Mouse (Mus musculus) NIH3T3 (cell line): Measurements from ENCODE around the gene Runx1.

Experiments
- DNase-seq: peaks from one replicate; pipeline ENCODE4 v3.0.0-alpha.2; 2012; ENCODE audit warnings: low read depth

Runx1 gene

DNA sequence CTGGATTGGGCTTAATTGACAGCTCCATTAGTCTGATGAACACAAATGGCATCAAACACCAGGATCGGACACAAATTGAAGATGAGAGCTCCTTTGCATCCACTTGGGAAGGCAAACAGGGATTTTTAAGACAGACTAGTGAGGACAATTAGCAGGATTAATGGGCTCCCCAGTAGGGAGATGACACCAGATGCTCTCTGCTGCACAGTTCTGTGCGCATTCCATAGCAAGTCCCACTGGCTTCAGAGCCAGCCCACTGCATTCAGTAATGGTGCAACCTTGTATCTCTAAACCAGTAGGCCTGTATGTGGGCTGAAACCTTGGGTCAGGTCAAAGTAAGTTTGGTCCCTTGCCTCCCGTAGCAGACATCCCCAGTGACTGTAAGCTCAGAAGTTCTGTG, 80.7 kb downstream of the Runx1 start:
- no peak for DNase-seq

DNA sequence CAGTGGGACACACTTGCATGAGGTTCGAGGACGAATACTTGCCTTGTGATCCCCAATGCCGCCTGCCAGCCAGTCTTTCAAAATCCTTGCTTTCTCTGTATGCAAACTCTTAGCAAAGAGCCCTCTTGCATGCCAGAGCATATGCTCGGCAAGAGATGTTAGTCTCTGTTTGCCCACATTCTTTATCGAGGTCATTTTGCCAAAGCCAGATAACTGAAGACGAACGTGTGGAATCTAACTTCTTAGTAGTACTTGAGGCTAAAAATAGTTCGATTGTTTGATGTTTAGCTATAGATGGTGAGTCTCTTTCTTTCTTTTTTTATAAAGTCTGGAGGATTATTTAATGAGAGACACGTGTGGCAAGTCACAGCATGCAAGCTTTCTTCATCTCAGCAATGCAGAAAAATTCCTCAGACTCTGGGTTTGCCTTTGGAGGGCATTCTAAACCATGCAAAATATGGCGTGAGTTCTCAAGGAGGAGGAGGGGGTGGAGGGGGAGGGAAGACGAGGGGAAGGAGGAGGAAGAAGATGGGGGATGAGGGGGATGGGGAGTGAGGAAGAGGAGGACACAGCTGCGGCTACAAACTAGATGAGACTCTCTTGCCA, 81.7 kb downstream of the Runx1 start:
- peak; percentile 58 for DNase-seq

DNA sequence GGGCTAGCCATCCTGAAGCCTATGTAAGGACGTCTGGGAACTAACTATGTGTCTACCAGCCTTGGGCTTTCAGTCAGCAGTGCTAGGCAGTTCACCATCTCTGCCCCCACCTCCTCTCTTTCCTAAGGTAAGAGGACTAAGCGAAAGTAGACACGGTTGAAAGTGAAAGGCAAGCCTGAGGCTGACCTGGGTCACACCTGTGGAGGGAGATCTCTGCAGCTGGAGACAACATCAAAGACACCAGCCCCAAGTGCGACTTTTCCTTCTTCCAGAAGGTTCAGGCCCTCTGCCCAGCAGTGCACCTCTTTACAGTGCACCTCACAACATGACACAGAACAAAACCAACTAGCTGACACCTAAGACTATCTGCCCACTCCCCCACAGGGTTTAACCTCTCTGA, 82.2 kb downstream of the Runx1 start:
- no peak for DNase-seq

DNA sequence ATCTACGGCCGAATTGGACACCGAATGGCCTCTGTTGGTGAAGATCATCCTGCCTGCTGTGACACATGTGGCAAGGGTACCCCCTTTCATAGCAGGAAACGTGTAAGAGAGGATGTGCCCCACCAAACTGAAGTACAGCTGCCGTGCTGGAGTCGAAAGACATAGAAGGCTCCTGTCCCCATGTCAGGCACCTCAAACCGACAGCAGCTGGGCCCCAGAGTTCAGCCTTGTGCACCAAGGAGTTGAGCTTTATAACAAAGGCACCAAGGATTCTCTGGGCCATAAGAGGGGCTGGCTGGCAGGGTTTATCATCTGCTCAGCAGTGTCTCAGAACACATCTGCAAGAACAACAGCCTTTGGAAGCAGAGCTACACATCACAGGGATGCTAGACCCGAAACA, 84.6 kb downstream of the Runx1 start:
- DNase-seq, result no peak

DNA sequence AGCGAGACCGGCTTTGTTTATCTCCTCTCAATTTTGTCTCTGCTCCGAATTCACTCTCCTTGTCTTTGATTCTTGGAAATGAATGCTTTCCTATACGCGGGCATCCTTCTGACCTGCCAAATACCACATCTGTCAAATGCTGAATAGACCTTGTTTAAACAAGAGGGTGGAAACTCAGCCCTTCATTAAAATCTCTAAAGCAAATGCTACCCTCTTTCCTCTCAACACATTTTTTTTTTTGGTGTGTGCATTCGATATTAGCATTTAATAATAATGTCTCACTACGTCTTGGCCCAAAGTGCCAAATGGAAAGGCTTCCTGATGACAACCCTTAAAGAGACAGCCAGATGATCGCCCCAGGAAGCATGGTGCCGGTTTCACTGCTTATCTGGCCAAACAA, 85.4 kb downstream of the Runx1 start:
- DNase-seq, result no peak

DNA sequence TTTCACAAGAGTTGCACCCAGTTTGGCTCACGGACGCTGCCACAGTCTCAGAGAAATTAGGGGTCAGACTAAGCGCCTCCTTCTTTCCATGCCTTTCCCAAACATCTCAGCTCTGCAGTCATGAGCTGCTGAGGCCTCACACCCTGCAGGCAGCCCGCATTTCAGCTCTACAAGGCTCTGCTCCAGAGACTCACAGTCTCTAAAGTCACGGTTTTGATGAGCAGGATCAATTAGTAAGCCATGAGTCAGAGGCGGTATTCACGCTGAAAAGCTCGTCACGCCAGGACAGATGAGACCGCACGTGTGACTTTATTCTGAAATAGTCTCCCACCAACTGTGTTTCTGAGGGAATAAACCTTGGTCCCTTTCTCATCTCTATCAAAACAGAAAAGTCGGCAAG, 86.0 kb downstream of the Runx1 start:
- DNase-seq, result no peak

DNA sequence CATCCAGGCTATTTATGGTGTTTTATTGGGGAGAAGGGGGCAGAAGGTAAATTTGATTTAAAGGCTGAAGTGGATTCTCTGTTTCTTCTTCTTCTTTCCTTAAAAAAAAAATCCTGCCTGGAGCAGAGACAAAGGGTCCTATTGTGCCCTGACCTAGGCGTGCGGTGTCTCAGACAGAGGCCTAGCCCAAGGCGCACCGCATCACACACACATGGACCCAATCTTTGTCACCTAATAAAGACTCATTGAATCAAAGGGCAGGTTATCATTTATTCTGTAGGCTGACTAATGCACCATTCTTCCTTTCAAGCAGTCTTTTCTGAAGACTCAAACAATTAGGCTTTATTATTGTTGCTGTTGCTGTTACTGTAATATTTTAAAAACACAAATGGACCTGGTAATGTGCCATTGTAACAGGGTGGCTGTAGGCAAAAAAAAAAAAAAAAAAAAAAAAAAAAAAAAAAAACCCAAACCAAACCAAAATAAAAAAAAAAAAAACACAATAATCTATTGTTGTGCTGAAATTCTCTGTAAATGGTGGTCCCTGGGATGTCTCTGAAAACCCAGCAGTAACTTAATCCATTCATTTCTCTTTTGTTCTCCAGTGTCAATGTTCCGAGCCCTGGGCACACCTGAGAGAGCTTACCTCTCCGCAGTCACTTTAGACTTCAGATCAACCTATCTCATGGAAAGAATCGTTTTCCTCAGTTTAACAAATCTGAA, 86.7 kb downstream of the Runx1 start:
- no peak for DNase-seq

DNA sequence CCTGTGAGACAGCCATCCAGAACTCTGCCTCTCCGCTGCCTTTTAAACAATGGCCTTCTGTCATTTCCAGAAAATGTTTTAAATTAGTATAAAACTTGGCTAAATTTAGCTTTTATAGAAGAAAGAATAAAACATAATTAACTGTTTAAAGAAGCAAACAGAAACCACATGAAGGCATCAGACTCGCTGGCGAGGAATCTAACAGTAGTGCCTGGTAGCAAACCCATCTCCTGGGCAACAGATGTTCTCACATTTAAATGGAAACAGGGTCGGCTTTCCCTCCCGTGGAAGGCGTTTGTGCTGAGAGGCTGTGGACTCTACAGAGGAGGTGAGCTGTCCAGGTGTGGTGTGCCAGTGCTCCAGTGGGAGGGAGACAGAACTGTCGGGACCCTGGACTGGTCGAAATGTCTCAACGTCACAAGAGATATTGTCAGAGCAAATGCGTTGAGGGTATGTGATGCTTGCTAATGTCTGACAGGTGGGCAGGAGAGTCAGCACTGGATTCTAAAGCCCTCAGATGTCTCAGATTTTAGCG, 87.4 kb downstream of the Runx1 start:
- DNase-seq, result no peak

DNA sequence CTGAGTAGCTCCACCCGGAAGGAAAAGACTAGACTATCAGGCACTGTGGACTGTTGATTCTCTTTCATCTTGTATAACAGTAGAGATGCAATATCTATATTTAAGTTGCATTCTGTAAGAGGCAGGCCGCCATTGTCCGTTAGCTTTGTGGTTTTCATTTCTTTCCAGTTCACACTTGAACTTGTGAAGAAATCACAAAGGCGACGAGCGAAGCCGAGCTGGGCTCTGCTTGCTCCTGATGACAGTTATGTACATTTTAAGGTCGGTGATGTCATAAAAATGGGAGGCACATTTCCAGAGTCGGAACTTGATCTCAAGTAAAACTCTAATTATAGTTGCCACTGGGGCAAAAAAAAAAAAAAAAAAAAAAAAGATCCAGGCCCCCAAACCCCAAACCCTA, 99.1 kb downstream of the Runx1 start:
- DNase-seq, result no peak

DNA sequence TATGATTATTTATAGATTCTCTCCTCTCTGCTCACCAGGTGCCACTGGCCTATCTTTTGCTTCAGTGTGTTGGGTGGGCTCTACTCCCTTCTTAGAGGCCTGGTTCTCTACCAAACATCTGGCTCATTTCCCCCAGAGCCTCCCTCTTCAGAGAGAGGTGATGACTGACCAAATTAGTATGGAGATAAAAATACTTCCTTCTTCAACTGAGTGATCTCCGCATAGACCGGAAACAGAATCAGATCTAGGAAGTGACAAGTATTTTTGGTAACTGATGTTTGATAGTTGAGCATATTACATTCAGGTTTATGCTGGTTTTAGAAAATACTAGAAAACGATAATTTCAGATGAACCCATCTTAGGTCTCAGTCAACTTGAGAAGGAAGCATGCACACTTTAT, 101.4 kb downstream of the Runx1 start:
- no peak for DNase-seq

DNA sequence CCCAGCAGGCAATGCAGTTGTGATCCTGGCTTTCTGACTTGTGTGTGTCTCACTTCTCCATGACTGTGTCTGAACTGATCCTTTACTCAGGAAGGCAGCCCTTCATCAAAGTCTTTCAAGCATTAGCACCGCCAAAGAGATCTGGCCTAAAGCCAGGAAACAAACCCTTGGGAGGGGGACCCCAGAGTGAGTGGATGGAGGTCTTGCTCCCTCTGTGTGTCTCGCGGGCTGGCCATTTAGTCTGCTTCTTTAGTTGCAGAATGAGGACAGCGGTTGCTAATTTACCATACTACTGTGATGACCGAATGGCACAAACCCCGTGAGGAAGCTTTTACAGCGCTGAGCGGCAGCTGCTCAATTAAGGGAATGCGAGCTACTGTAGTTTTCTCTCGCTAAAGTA, 105.3 kb downstream of the Runx1 start:
- DNase-seq, result no peak

DNA sequence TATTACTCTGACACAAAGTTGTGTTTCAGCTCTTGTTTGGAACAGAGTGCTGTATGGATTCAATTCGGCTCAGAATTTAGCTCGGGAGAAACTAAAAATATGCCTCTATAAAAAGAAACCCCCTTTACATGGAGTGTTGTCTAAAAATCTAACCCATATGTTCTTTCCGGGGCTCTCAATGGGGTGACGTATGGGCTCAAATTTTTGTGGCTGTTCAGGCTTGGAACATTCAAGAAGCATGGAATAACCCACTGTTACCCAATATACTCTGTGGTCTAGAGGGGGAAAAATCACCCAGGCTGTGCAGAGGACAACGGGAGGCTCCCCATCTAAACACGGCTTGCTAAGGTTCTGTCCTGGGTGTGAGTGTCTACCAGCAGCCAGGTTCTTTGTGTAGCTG, 106.2 kb downstream of the Runx1 start:
- no peak for DNase-seq

DNA sequence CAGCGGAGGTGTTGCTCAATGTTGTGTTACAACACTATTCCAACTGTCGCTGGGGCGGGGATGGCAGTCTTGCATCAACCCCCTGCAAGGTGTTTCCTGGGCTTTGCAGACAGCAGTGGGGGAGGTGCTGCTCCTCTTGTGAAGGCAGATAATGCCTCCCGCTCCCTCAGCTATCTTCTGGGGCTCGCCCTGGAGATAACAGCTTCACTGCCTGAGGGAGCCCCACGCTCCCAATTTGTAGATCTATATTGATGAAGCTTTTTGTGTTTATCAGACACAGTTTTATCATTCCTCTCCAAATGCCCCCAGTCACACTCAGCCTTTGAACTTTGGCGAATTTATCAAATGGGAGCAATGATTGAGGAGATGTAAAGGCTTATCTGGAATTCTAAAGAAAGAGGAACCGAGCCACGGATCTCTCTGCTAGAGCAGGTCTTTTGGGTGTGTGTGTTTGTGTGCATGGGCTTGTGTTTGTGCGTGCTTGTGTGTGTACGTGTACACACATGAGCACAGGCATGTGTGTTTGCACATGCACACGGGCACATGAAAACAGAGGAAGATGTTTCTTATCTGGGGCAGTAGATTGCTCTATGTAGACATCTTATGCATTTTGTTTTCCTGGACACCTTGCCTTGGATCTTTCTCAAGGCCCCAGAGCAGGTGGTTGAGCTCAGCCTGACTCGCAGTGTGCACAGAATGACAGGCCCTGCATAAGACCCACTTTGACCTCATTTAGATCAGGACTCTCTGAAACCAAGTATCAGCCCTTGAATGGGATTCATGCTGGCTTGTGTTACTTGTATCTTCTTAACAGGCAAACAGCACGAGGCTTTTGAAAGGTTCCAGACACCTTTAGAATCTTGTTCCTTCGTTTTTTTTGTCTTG, 110.1 kb downstream of the Runx1 start:
- DNase-seq, result no peak

DNA sequence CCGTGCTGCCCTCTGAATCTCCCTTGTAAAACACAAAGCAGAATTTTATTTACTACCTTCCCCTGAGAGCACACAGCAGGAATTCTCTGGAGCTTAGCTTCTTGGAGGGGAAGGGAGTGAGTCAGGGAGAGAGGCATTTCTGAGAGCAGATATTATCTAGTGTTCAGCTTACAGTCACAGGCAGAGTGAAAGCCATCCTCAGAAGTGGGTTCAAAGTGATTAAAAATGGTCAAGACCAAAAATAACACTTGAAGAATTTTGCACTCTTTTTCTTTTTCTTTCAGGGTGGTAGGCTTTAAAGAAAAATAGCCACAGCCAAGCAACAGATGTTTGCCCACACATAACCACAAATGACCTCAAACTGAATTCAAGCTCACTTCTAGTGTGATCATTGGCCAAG, 115.8 kb downstream of the Runx1 start:
- DNase-seq, result peak; percentile 58

DNA sequence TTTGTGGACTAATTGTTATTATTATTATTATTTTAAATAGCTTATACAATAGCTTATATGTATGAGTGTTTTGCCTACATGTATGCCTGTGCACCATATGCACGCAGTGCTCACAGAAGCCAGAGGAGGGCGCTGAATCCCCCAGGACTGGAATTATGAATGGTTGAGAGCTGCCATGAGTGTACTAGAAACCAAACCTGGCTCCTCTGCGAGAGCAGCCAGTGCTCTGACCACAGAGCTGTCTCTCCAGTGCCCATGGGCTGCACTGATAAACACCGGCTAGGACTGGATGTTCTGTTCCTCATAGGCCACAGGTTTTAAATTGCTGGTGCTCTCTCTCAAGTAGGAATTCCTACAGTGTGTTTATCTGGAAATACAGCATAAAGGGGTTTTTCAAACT, 117.2 kb downstream of the Runx1 start:
- DNase-seq, result peak; percentile 15

DNA sequence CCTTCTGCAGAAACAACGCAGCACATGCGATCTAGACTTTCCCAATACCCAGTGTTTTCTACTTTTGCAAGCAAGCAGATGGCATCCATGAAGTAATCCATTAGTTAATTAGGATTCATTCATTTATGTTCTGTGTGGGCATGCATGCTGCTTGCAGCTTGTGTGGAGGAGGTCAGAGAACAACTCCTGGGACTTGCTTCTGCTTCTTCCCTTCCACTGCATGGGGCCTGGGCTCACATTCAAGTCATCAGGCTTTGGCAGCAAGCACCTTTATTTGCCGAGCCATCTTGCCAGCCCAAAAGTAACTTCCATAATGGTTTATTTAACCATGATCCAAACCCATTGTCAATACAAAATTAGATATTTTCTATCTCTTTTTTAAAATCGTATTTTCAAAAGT, 118.2 kb downstream of the Runx1 start:
- DNase-seq, result no peak

DNA sequence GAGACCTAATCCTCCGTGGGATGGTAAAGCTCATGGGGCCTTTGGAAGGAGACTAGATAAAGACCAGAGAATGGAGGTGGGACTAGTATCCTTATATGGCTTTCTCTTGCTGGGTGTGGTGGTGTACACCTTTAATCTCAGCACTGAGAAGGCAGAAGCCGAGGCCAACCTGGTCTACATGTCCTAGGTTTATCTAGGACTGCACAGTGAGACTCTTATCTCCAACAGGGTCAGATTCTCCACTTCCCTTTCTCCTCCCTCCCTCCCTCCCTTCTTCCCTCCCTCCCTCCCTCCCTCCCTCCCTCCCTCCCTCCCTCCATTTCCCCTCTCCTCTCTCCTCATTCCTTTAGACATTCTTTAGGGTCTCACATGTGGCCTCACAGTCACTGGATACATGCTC, 118.8 kb downstream of the Runx1 start:
- no peak for DNase-seq

DNA sequence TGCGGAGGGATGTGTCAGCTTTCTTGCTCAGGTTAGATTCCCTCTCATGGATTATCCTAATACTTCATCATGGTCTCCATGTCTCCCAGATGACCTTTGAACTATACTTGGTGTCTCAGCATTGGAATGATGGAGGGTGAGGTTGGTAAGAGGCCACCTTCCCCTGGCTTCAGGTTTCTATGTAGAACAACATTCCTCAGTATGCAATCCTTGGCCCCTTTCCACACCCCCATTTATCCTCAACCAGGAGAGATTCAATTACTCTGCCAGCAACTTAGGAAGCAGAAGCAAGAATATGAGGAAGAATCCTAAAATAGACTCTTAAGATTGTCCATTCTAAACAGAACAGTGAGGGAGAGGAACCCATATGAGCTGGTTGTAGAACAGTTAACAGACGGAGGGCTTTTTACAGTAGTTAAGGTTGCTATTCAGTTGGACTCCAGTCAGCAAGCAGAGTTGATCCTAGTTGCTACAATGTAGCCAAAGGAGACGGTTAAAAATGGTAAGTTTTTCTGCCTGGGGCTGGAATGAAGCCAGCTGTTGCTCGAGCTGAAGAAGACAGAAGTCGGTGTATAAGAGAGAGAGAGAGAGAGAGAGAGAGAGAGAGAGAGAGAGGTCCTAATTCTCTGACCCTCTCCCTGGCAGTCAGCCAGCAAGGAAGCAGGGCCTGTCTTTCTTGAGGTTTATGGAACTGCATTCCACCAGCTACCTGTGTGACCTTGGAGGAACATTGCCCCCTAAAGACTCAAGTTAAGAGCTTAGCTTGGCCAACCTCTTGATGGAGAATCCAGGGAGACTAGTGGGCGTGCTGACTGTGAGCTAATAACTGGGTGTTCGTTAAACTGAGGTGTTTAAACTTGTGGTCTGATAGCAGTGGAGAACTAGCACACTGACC, 120.1 kb downstream of the Runx1 start:
- peak; percentile 65 for DNase-seq

DNA sequence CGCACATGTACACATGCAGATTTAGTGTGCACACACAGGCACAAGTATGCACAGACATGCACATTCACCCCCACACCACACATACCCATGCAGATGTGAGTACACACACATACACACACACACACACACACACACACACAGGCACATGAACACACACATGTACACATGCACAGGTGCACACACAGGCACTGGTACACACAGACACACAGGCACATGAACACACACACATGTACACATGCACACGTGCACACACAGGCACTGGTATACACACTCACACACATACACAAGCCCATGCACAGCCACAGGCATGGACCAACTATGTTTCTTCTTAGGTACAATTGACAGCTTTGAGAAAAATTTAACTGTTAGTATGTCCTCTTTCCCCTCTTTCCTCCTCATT, 122.1 kb downstream of the Runx1 start:
- DNase-seq, result no peak

DNA sequence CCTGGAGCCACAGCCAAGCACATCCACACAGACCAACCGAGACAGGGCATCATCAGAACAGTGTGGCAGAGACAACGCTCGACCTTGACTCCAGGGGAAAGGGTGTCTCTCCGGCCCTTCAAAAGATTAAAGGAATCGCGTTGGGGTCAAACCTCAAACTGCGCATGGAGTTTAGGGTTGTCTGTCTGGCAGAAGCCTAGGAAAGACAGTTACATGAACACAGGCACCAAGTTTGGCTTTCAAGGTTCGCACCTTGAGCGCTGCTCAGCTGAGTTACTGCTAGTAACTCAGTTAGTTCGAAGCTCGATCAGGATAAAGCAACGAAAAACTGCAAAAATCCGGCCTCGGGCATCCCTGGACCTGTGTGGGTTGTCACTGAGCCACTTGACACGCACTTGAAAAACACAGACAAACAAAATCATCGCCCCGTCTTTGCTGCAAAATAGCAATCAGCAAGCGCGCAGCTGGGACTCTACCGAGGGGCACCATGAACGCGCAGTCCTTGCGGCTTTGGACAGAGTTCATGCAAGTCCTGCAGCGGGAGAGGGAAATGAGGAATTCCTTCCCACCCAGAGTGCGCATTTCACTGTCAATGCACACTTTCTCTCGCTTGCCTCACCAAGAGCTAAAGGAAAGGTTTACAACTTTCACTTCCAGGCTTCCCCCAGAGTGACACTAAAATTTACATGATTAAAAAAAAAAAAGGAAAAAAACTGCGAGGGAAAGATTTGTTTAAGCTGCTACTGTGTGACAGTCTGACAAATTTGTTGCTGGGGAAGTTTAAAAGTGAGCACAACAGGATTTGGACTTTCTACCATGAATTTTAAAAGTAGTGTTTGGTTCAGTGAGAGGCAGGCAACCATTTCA, 126.2 kb downstream of the Runx1 start:
- DNase-seq, result no peak

DNA sequence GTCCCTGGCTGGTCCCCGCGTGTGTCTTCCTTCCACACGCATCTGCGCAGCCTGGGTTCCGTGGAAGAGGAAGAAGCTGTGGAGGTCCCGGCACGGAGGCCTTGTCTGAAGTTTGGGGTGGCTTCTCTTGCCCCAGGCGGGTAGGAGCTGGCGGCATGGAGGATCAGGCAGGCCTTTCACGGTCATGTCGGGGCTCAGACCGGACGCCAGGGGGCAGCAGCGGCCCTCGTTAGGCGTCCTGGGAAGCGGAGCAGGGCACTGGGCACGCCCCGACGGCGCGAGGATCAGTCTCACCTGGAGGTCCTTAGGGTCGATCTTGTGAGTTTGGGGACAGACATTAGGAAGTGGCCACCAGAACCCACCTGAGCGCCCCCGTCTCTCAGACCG, 127.3 kb downstream of the Runx1 start:
- DNase-seq, result peak; percentile 95
